In genomic region chr6:141311615-141312014, GRCm38 (mm10) we compare ENCODE assay signal across 13 mouse cellular contexts.
DNase-seq lines count a peak whose midpoint lies in the region; ATAC-seq lines count a peak whose summit lies in the region.
"Had no signal": no experiment of that assay in that cellular context is flagged by ENCODE, and none has a peak within 500 bp of the region (broad histone marks: within the 10 kb centered on the region; RNA-seq: fewer than 3 reads in every experiment).

No protein-coding gene starts in this region.

- no peak overlapping the region for H3K4me2 ChIP-seq in midbrain, embryonic 14.5 days (ENCODE audit: low read length)
- H3K4me2 ChIP-seq: liver, embryonic 13.5 days; midbrain, embryonic 12.5 days; neural tube, embryonic 12.5 days had no signal

- no peak overlapping the region for H3K9ac ChIP-seq in midbrain, embryonic 14.5 days (replicated peaks; ENCODE audit: low read length)
- H3K9ac ChIP-seq: liver, embryonic 13.5 days; midbrain, embryonic 12.5 days; neural tube, embryonic 12.5 days had no signal

- no peaks in the 10 kb centered on the region for H3K4me1 ChIP-seq in midbrain, embryonic 14.5 days (ENCODE audit: control insufficient read depth, insufficient read depth, low read length)
- H3K4me1 ChIP-seq: forebrain, embryonic 10.5 days; liver, embryonic 13.5 days; midbrain, embryonic 12.5 days; neural tube, embryonic 12.5 days had no signal

- WGBS in midbrain, embryonic 14.5 days = 94% methylated on average over 6 of the region's 6 CpGs

- no peak overlapping the region for H3K27ac ChIP-seq in midbrain, embryonic 14.5 days (replicated peaks; ENCODE audit: low read depth, low read length)
- H3K27ac ChIP-seq: forebrain, embryonic 10.5 days; liver, embryonic 13.5 days; midbrain, embryonic 12.5 days; neural tube, embryonic 12.5 days had no signal

- no peaks in the 10 kb centered on the region for H3K36me3 ChIP-seq in midbrain, embryonic 14.5 days (ENCODE audit: control insufficient read depth, insufficient read depth, low read length)
- H3K36me3 ChIP-seq: forebrain, embryonic 10.5 days; liver, embryonic 13.5 days; midbrain, embryonic 12.5 days; neural tube, embryonic 12.5 days had no signal

- H3K4me3 ChIP-seq in midbrain, embryonic 14.5 days (replicated peaks; ENCODE audit: low read depth, low read length) = no peak overlapping the region
- H3K4me3 ChIP-seq: forebrain, embryonic 10.5 days; liver, embryonic 13.5 days; midbrain, embryonic 12.5 days; neural tube, embryonic 12.5 days had no signal

- no peak for ATAC-seq in midbrain, embryonic 14.5 days (ENCODE audit: low FRiP score, low TSS enrichment)

- DNase-seq in heart, adult 11 months = peak; percentile 94
- DNase-seq in heart, postnatal 4 days = no peak
- DNase-seq in urinary bladder, postnatal 14 days (ENCODE audit: low spot score) = peak; percentile 54
- no peak for DNase-seq in urinary bladder, postnatal 10 days (ENCODE audit: low spot score)
- peak; percentile 27 for DNase-seq in kidney, postnatal 14 days
- peak; percentile 21 for DNase-seq in skeletal muscle tissue, adult 2 months (ENCODE audit: low read depth, low spot score)
- no peak for DNase-seq in midbrain, embryonic 14.5 days
- no peak for DNase-seq in cerebellum, postnatal 36 days
- DNase-seq: liver, embryonic 13.5 days; right cerebral cortex, adult 18-20 months had no signal

- H3K27me3 ChIP-seq in midbrain, embryonic 14.5 days (ENCODE audit: control insufficient read depth, insufficient read depth, low read length) = no peaks in the 10 kb centered on the region
- H3K27me3 ChIP-seq: liver, embryonic 13.5 days; midbrain, embryonic 12.5 days; neural tube, embryonic 12.5 days had no signal

- H3K9me3 ChIP-seq in midbrain, embryonic 14.5 days (ENCODE audit: control insufficient read depth, low read length) = no peaks in the 10 kb centered on the region
- H3K9me3 ChIP-seq: forebrain, embryonic 10.5 days; liver, embryonic 13.5 days; midbrain, embryonic 12.5 days; neural tube, embryonic 12.5 days had no signal

Comparison
In these comparisons a context has a peak if more than half of its experiments do, and no peak if none do; other contexts are left out.
1. DNase-seq: peak in heart, adult 11 months (single experiment), urinary bladder, postnatal 14 days (single experiment), kidney, postnatal 14 days (single experiment) and skeletal muscle tissue, adult 2 months (single experiment); none in heart, postnatal 4 days (single experiment), urinary bladder, postnatal 10 days (single experiment), midbrain, embryonic 14.5 days (single experiment) and cerebellum, postnatal 36 days (0 of 2).